Mouse (Mus musculus) kidney, adult 8-10 months (tissue): ENCODE results near the gene Arid1a.
A peak's percentile ranks its signal among the peaks of the same experiment; 100 is the strongest.

Source experiments
- DNase-seq, 2 experiments: peaks; one replicate each; pipeline ENCODE4 v3.0.0; 2022

The Arid1a gene

DNA sequence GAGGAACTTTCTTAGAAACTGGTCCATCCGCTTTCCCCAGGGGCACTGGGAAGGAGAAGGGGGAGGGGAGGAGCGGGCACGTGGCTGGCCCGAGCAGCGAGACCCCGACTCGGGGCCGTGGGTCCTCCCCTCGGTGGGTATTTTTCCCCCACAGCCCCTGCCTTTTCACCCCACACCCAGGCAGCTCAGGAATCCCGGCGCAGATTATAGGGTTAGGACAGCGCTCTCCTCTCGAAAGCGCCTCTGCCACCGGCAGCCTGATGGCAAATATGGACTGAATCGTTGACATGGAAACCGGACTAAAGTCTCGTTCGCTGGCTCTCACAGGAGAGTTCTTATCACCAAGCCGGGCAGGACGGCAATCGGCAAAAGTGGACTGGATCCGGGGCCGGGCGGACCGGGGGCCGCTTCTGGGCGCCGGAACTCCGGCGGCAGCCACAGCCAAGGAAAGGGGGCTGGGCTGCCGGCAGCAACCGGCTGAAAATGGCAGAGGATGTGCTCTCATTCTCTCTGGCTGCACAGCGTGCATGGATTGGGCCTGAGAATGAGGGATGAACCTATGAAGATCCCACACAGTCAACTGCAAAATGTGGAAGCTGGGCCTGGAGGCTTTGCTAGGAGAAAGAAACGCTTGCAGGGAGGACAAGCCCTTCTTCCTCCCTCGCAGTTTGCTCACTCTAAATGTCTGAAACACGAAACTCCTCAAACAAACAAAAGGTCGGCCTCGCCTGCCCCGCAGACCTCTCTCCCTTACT lies at the start of gene Arid1a:
Gene Arid1a (minus strand): TSS at position 256 of the 755 bp plus-strand sequence.
- peak; percentile 96 for DNase-seq

- DNase-seq: no peak
Measured at GRCm38 (mm10) chr4:133804401-133805263, 48.1 kb upstream of the Arid1a start.

- no peak for DNase-seq
Measured at GRCm38 (mm10) chr4:133800589-133800988, 44.0 kb upstream of the Arid1a start.

GRCm38 (mm10) chr4:133793269-133793668 lies 36.7 kb upstream of the Arid1a start:
- DNase-seq: no peak

DNA sequence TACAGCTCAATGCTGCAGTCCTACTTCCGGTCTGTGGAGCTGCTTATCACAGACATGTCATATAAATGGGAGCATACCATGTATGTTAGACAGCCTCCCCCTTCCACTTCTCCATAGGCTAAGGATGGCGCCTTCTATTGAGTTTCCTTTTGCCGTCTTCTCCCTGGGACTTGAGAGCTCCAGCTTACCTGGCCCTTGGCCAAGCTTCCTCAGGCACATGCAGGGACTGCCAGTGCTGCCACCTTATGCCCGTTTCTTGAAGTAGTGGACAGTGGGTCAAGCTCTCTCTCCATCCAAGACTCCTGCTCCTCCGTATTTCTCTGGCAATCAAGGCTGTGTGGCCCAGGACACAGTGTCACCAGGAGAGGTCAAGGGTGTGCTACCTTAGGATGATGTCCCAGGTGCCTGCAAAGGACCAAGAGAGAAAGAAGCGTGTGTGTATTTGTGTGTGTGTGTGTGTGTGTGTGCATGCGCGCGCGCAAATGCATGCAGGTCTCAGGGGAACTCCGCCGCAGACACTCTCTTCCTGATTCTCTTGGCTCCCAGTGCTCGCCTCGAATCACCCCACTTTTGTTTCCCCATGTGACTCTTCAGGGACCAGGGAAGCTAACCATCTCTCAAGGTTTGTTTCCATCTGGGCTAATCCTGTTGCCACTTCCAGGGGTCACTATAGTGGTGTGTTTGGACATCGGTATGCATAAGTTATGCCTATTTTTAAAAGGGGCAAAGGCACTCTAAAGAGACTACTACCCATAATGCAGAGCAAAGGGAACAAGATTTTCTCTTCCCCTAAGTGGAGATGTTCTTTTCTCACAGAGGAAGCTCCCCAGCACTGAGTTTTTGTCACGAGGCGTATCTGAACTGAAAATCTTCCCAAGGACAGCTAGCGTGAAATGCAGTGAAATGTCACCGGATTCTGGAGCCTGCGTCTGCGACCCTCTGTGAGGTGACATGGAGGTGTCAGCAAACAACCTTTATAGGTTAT lies 18.3 kb upstream of the Arid1a start:
- DNase-seq: peak; percentile 91 to 95

- DNase-seq: no peak
Measured at GRCm38 (mm10) chr4:133769157-133769556, 12.6 kb upstream of the Arid1a start.

DNA sequence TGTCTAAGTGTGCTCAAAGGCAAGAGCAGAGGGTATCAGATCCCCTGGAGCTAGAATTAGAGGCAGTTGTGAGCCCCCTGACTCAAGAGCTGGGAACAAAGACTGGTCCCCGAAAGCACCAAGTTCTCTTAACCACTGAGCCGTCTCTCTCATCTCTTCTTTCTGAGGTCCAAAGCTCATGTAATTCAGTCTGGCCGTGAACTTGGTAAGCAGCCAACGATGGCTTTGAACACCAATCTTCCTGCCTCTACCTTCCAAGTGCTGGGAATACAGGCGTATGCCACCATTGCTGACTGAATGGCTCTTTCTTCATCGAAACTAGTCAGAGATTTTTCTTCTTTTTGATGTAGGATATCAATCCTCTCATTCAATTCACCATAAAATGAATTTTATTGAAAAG lies 6.5 kb upstream of the Arid1a start:
- peak; percentile 23 to 52 for DNase-seq

GRCm38 (mm10) chr4:133759659-133760058 lies 3.1 kb upstream of the Arid1a start:
- DNase-seq: no peak

DNA sequence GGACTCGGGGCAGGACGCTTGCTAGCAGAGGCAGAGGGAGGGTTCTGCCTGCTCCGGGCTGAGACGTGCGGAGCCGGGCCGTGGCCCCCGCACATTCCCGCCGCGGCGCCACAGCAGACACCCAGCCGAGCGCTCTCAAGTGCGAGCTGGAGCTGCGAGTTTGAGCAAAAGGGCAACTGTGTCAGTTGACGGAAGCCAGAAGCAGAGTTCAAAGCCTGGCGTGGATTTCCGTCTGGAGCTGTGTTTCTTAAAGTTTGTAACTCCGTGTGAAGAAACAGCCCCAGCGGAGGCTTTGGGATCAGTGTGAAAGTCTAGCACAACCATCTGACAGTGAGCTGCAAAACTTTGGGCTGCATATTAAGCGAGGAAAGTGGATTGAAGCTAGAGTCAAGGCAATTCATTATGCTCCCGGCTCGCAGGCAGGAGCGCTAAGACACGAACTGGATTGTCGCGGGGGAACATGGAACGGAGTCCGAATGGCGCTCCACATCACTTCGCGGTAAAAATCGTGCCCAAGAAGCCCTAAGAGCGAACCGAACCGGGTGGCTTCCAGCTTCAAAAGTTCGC lies 783 bp upstream of the Arid1a start:
- peak; percentile 89 to 90 for DNase-seq

GRCm38 (mm10) chr4:133755861-133756371 lies 653 bp downstream of the Arid1a start:
- DNase-seq: peak in 1 of 2 experiments; percentile 9

DNA sequence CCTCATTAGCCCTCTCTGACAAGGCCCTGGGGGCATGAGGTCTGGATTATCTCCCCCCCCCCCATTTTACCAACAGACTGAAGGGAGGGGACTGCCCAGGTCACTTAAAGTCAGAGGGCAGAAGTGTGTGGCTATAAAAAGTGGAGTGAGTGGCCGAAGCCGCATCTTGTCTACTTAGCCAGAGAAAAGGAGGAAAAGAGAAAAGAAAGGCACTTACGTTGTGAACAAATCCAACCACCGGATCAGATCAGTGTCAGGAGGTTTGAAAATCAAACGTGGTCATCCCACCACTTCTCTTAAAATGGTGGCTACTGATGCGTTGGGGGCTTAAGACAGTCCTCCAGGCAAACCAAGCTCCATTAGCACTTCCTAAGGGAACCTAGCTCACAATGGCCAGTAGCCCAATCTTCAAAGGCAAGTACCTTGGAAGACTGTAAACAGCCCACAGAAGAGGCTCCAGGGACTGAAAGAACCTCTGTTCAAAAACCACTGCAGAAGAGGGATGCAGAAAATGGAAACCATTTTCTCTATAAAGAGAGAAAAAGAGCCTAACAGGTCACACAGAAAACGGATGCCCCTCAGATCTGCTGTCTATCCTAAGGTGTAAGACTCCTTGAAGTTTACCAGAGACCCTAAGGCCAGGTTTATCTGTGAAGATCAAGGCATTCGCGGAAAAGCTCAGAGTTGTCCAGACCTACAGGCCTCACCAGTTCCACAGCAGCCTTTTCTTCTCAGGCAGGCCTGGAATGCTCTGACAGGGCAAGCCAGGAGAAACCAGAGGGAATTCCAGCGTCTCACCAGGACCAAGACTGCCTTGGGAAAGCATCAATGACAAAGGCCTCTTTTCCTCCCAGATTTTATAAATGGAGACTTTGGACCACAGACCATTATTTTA lies 1.5 kb downstream of the Arid1a start:
- peak in 1 of 2 experiments; percentile 17 for DNase-seq

DNA sequence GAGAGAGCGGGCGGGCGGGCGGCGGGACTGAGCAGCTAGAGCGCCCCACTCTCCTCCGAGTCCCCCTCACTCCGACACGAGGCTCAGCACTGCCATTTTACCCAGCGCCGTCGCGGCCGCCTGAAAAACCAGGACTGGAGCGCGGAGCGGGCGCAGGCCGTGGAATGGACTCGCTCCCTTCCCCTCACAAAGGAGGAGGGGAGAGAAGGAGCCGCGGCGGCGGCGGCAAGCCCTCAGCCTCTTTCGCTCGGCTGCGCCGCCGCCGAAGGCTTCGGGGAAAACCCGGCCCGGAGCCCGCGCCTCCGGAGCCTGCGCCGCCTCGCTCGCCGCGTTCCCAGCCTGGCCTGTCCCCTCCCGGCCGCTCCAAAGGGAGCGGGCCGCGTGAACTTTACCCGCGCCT lies 2.3 kb downstream of the Arid1a start:
- peak; percentile 98 to 99 for DNase-seq

DNA sequence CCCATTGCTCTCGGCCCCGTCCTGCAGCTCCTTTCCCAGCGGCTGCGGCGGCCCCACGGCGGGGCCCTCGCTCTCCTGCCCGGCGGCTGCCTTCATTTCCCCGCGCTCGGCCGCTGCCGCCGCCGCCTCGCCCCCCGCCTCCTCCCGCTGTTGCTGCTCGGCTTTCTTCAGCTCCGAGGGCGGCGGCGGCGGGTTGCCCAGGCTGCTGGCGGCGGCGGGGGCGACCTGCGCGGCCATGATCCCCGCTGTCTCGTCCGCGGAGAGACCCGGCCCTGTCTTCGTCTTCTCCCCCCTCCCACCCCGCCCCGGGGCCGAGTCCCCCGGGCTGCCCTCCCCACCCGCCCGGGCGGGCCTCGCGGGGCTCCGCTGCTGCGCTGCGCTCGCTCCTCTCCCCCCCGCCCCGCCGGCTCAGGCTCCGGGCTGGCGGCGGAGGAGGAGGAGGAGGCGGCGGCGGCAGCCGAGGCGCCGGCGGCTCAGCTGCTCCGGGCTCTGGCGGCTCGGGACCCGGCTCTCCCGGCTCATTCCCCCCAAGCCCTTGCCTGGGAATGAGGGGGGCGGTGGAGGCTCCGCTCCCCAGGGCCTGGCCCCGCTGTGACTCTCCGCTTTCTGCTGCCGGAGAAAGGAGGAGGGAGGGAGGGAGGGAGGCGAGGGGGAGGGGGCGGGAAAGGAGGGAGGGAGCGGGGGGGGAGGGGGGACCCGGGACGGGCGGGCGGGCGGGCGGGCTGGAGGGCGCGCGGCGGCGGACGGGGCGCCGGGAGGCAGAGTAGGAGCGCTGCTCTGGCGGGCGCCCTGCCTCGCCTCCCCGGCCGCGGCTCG lies 3.0 kb downstream of the Arid1a start:
- peak; percentile 58 to 64 for DNase-seq

GRCm38 (mm10) chr4:133752449-133753374 lies 3.9 kb downstream of the Arid1a start:
- peak in 1 of 2 experiments; percentile 31 for DNase-seq

- DNase-seq: peak; percentile 47 to 68
Measured at GRCm38 (mm10) chr4:133751521-133752448, 4.8 kb downstream of the Arid1a start.

DNA sequence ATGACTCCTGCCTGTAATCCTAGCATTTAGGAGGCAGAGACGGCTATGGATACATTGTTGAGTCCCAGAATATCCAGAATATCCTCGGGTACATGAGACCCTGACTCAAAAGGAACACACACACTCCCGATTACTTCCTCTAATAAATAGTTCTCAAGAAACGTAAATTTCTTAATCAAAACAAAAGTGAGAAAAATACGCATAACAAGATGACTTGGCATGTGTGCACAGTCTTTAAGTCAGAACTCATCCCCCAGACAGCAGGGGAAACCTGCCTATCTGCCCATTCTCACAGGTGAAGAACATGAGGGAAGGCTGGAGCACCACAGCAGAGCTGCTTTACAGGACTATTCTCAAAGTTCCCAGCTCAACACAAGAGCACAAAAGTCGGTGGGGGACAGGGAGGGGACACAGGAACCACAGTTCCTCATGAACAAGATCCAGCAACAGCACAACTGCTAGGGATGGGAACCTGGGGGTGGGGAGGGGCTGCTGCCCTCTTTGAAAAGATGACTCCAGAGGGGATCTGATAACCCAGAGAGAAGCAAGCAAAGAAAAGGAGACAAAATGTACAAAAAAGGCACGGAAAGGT lies 6.3 kb downstream of the Arid1a start:
- no peak for DNase-seq

DNA sequence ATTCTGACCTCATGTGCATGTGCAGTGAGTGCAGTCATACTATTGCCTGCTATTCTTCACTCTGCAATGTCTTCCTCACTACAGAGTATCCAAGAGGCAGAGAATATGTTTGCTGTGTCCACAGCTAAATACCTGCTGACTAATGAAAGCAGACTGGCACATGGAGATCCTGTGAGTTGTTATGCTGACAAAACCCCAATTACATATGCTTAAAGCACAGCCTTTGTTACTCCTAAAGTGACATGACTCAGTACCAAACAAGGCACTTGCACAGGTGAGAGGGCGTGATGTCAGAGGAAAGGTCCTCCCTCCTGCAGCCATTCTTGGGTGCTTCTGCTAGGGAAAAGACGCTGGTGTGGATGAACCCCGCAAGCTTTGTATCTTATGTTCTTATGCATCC lies 21.3 kb downstream of the Arid1a start:
- DNase-seq: no peak
